Mouse (Mus musculus): ENCODE measurements at regions not wholly inside any gene's neighbourhood (a gene's known extent, or its start where the extent isn't known, plus 50 kb on each side); places are given as distances from the start of the nearest gene placed in this dataset.

- in situ Hi-C loops (cut with MboI; ENCODE audit: unreplicated experiment in 2 of 2): loop anchor here in 1 of 2 experiments (10.0 kb wide), 1 partner anchor 342 kb away; the partner anchor contains the start of gene Cttnbp2nl
These were observed 68.1 kb upstream of the Ppm1j start for GRCm38 (mm10) chr3:104712711-104713110.

DNA sequence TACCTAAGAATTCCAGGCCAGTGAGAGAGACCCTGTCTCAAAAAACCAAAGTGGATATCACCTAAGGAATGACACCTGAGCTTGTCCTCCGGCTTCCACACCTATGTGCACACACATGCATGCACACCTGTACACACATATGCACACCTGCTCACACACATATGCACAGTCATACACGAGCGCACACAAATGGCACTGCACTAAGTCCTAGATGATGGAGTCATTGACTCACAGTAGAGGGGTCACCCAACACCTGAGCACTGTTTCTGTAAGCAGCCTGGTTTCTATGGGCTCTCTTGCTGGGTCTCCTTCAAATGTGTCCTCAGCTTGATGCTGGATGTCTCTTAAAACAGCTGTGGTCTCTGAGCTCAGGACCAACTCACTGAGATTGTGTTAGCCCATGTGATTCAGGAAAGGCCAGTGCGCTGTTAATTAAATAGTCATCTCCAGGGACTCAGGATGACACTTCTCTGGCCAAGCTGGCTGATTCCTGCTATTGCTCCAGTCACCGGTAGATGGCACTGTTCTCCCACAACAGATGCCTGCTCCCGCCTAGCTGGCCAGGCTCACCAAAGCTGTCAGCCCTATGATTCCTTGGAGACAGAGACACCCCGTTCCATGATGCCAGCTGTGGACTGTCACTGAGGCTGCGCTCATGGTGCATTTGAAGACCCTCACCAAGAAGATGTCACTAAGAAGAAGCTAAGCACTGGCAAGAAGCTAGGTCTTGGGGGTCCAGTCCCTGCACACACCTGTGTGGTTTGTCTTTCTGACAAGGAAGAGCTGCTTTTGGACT, 66.8 kb upstream of the Ppm1j start:
- in situ Hi-C loops (cut with MboI; ENCODE audit: unreplicated experiment in 2 of 2): loop anchor here in 1 of 2 experiments (10.0 kb wide), 1 partner anchor 341 kb away; the partner anchor contains the start of gene Cttnbp2nl

DNA sequence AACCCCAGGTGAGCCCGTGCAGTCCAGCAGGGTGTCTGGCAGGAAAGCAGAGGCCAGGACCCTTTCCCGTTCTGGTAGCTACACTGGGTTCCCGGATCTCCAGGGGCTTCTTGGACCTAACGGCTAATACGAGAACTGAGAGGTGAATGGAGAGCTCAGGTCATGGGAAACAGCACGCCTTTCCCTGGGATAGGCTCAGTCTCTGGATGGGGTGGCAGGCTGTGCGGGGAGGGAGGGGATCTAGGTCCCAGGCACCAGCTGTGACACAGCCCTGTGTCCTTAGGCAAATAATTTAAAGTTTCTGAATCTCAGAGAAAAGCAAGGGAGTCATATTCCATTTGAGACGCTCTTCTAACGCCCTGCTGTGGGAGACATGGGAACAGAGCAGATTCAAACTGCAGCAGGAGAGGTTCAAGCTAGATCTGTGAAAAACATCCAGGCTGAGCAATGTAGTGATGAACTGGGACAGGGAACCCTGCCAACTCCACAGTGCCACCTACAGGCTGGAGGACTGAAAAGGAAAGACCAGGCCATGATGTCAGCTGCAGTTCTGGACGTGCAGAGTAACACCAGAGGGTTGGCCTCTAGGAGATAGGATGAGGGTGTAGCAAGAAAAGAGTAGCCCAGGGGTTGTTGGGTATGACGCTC, 66.1 kb upstream of the Ppm1j start:
- in situ Hi-C loops (cut with MboI; ENCODE audit: unreplicated experiment in 2 of 2): loop anchor here (5.0 to 10.0 kb wide), 3 partner anchors 57 to 347 kb away; partner anchors contain the start of gene Cttnbp2nl (in 1 of the 2)
